Mouse (Mus musculus) gastrocnemius, postnatal 36 days (tissue): ENCODE data around the gene Zfp12. TPM values are rescaled to one million over a fixed set of nuclear protein-coding genes. Genes with fewer than 3 reads are reported as not detected.

Source experiments
- DNase-seq, 2 experiments: peaks; one replicate each; pipeline ENCODE4 v3.0.0; 2022
- intact Hi-C: fragments of 180-260 bp; cut with DNase I; formaldehyde crosslinking; loops from one replicate; pipeline ENCODE4 v1.15.1; 2025
- total RNA-seq, 2 experiments: library from RNA; stranded (reverse); gene quantifications; 2 replicates each; pipeline ENCODE4 v1.2.3; 2021

Gene Zfp12
- total RNA-seq, 2 experiments from 2014 or later = 5.8 to 7.6 TPM

DNA sequence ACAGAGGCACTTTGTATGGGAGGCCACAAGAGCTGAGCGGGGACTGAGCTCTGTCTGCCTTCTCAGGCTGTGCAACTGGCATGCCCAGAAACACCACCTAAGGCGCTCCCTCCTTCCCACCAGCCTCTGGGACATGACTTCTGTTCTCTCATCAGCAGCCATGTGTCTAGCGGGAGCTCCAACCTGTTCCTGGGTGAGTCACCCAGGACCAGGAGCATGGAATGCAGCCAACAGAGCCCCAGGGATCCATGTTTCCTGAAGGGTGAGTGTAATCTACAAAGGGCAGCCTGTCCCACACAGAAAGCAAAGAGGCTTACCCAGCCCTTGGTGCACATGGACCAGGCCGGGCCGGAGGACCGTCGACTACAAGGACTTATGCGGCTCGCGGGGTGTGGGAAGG is 29.7 kb downstream of the Zfp12 start:
- DNase-seq = no peak
- intact Hi-C loops = no loop called here

DNA sequence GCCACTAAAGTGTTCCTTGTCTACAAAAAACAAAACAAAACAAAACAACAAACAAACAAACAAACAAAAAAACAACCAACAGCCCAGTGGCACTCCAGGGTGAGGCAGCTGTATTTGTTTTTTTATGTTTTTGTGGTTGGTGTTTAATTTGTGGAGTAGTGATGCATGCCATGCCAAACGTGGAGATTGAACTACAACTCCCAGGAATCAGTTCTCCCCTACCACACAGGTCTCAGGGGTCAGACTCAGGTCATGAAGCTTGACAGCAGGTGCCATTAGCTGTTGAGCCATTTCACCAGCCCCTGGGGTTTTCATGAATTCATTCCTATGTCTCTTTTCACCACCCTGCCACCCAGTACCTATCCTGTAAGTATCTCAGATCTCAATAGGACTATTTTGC is 30.4 kb downstream of the Zfp12 start:
- no peak for DNase-seq
- intact Hi-C loops = no loop called here

DNA sequence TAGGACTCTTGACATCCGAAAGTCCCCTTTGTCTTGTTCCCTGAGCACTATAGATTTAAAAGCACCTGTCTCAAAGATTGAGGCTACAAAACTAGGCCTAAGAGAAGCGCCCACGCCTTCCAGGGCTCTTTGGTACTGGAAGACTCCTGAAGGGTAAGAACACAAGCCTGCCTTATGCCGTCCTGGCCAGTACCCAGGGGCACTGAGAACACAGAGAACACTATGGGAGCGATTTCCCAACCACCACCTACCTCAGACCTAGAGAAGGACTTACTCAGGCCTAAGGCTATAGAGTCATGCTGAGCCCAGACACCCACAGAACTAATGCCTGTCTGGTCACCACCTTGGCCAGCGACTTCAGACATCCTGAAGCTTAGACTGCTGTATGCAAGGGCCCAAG is 31.8 kb downstream of the Zfp12 start:
- no peak for DNase-seq
- intact Hi-C loops = no loop called here

DNA sequence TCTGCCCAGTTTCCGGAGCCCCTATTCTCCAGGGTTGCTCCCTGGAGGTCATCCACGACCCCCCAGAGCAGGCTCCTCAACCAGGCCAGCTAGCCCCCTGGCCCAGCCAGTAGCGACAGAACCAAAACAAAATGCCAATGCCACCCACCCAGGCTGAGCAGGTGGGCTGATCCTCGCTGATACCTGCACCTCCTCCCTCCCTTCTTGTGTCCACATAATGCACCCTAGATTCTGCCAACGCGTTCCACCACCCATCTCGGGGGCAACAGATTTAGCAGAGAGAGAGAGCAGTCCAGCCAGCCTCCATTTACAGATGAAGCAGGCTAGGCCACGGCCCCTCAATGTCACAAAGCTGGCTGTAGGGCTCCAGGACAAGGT is 34.0 kb downstream of the Zfp12 start:
- DNase-seq = no peak
- intact Hi-C loops = no loop called here

DNA sequence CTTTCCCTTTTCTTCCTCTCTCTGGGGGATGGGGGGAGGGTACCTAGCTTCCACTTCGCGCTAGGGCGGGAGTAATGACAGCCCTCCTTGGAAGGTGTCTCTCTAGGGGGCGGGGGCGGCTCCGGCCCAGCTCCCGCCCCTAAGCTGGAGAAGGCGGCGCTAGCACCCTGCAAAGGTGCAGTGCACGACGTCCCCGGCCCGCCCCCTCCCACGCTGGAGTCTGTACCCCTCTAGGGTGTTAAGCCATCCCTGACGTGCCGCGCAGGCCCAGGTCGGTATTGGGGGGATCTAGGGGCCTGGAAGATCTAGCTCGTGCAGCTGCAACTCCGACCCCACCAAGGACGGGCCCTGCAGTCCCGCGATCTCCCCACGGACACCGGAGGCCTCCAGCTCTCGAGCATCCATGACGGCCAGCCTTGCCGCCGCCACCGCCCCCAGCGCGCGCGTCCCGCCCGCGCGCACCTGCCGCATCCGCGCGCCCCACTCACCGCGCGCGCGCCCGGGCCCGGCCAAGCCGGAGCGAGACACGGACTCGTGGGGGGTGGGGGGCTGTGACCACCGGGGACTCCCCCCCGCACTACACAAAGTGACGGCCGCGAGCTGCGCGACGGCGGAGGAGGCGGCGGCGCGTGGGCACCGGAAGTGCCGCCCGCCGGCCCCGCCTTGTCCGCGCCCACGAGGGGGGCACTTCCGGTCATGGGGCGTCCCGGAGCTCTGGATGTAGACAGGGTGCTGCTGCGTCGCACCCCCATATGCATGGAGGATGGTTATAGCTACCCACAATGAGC is 34.6 kb downstream of the Zfp12 start, which contains the start of gene Zfp316:
Zfp316 (minus strand) TSS at position 660 of the 788 bp plus-strand sequence.
- DNase-seq = peak; percentile 59 to 66
- intact Hi-C loops = no loop called here

DNA sequence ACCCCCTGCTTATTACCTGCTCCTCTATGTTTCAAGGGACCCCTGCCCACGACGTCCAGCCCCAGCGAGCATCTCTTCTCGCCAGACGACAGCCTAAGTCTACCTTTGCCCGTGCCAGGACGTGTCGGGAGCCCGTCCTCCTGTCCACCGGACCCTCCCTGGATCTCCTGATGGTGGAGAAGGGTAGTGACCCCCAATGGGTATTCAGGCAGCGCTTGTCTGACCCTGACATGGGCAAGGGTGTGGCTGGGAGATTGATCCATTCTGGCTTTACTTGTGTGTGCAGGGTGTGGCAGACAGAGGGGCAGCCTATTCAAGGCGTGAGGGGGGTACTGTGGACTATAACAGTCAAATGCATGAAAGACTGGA is 35.2 kb downstream of the Zfp12 start:
- no peak for DNase-seq
- intact Hi-C loops = no loop called here

DNA sequence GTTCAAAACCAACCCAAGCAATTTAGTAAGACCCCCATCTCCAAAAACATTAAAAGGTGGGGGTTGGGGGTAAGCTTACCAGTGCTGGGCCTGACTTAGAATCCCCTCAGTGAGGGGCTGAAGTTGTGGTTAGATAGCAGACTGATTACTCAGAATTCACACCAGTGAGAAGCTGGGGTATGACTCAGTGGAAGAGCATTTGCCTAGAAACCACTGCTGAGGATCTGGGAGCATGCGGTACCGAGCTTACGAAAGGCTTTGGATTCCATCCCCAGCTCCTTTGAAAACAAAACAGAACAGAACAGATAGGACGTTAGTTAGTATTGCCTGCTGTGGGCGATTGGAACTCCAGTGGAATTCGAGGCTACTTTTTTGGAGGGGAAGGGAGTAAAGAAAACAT is 36.7 kb downstream of the Zfp12 start:
- intact Hi-C loops = no loop called here
- no peak for DNase-seq

DNA sequence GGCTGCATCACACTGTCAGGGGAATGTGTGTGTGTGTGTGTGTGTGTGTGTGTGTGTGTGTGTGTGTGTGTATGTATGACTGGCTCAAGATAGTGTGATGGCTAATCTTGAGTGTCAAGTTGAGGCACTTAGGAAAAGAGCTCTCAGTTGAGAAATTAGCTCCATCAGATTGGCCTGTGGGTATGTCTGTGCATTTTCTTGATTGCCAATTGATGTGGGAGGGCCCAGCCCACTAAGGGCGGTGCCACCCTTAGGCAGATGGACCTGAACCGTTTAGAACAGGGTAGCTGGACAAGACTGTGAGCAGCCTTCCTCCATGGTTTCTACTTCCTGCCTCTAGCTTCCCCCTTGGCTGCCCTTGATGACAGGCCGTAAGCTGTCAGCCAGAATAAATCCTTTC is 37.1 kb downstream of the Zfp12 start:
- intact Hi-C loops = no loop called here

DNA sequence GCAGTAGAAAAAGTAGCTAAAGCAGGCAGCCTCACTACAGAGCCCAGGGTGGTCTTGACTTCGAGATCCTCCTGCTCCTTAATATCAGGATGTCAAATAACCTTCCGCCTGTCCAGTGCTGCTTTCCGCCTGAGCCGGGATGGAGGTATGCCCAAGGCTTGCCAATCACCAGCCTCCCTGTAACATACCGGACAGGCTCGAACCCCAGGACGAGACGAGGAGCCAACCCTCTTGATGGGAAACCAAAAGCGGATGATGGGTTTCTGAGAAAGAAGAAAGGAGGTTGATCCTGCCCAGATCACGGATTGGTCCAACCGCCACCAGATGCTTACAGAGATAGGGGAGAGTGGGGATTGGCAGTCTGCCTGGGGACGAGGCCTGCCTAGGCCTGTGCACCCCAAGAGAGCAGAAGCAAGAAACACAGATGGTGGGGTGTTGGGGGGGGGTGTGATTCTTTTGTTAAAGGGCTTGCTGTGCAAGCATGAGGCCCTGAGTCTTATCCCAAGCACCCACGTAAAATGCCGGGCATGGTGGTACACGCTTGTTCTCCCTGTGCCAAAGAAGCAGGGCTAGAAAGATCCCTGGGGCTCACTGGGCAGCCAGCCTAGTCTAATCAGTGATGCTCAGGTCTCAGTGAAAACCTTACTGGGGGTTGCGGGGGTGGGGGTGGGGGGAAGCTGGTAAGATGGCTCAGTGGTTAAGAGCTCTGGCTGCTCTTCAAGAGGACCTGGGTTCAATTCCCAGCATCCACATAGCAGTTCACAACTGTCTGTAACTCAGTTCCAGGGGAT is 37.8 kb downstream of the Zfp12 start:
- intact Hi-C loops = no loop called here
- no peak for DNase-seq

More for the DNA sequence above, 37.1 kb downstream of the Zfp12 start:
- DNase-seq = no peak

DNA sequence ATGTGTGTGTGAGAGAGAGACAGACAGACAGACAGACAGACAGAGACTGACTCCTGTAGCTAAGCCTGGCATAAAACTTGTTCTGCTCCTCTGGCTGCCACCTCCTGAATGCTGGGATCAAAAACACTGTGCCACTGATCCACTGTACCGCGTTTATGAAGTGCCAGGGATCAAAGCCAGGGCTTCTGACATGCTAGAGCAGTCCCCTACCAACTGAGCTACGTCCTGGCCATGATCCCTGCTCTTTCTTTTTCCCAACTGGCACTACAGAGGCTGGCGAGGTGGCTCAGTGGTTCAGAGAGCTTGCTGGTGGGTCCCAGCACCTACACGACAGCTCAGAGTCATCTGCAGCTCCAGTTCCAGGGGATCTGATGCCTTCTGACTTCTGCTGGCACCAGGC is 40.8 kb downstream of the Zfp12 start:
- intact Hi-C loops = no loop called here
- DNase-seq = no peak

DNA sequence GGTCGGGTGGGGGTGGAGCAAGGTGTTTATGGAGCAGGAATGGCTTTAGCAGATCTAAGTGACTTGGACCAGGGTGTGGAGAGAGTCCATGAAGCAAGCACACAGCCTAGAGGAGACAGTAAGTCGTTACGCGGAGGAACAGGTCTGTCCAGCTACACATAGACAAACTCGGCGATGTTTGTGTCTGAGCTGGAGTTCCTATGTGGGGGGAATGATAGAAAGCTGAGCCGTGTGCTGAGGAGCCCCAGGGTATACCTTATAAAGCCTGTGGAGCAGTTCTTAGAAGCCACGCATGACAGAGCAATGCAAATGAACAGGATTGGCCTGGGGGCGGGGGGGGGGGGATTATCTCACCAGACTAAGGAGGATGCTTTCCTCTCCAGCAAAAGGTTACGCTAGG is 44.3 kb downstream of the Zfp12 start:
- no peak for DNase-seq
- intact Hi-C loops = no loop called here

DNA sequence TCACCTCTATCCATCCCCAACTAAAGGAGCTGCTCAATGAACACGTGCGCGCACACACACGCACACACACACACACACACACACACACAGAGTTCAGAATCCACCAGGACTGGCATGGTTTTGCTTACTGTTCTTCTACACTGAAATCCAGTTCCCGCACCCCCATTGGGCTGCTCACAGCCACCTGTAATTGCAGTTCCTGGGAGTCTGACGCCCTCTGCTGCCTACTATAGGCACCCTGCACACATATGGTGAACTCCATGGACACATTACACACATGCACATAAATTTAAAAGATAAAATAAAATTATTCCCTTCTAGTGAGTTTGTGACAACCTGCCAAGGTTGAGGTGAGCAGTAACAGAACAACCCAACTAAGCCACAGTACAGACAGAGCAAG is 49.8 kb downstream of the Zfp12 start:
- DNase-seq = no peak
- intact Hi-C loops = no loop called here

DNA sequence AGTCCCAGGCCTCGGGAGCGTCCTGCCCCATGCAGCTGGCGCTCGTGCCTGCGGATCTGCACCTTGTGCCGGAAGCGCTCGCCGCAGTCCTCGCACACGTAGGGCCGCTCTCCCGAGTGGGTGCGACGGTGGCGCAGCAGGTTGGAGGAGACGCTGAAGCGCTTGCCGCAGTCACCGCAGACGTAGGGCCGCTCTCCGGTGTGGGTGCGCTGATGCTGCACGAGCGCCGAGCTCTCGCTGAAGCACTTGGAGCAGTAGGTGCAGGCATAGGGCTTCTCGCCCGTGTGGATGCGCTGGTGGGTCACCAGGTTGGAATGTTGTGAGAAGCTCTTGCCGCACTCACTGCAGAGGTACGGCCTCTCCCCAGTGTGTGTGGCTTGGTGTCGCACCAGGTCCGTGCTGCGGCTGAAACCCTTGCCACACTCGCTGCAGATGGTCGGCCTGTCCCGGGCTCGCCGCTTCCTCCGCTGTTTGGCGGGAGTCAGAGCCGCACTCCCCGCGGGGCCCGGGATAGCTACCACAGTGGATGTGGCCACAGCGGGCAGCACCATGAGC is 52.9 kb downstream of the Zfp12 start:
- no peak for DNase-seq
- intact Hi-C loops = no loop called here

DNA sequence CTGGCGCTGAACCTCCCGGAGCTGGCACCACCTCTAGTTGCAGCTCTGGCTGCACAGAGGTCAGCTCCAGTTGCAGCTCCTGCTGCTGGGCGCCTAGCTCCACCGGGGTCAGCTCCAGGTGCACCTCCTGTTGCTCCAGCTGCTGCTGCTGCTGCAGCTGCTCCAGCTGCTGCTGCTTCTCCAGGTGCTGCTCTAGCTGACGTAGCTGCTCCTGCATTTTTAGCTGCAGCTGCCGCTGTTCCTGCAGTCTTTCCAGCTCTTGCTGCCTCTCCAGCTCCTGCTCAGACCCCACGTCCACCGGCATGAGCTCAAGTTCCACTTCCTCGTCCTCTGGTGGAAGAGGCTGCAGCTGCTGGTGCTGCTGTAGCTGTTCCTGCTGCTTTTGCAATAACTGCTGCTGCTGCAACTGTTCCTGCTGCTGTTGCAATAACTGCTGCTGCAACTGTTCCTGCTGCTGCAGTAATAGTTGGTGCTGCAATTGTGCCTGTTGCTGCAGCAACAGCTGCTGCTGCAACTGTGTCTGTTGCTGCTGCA is 53.5 kb downstream of the Zfp12 start:
- DNase-seq = no peak
- intact Hi-C loops = no loop called here

DNA sequence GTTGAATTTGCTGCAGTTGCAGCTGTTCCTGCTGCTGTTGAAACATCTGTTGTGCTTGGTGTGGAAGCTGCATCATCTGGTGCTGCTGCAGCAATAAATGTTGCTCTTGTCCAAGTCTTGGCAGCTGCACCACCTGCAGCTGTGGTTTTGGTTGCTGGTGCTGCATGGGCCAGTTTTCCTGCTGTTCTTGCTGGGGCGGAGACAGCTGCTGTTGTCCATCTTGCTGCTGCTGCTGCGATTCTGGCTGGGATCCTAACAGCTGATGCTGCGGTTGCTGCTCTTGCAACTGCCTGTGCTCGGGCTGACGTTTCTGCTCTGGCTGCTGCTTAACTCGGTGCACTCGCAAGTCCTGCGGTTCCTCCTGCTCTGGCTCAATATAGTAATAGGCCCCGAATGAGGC is 54.3 kb downstream of the Zfp12 start:
- DNase-seq = no peak

DNA sequence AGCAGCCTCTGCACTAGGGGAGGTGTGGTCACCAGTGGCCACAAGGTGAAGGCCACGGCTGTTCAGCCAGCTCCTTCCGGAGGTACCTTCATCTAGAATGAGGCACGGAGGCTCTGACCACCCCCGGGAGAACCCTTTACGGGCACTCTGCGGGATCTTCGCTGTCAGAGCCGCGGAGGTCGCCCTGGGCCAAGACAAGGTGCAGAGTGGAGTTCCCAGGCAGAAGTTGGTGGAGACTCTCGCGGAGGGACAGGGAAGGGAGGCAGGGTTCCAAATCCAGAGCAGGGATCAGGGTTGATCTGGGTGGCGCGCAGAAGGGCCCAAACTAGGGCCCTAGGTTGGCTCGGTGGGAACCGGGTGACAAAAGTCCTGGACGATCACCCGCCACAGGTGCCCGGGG is 57.9 kb downstream of the Zfp12 start:
- intact Hi-C loops = loop anchor here (5.0 kb wide), 1 partner anchor 1351 kb away; no protein-coding TSS in a partner anchor
- DNase-seq = no peak

More for the DNA sequence above, 54.3 kb downstream of the Zfp12 start:
- intact Hi-C loops = no loop called here

DNA sequence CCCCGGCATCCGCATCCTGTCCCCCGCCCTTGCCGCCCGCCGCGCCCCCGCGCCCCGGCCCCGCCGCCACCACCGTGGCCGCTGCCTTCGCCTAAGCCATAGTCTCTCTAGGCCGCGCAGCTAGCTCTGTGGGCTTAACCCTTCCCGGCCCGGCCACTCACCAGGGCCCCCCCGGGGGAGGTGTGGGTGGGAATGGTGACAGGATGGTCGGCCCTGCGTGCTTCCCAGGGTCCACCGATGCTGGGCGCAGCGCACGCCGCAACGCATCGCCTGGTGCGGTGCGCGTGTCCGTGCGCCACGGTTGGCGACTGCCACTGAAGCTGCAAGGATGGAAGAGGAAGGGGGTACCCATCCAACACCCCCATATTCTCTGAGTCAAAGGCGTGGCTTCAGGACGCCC is 58.4 kb downstream of the Zfp12 start, which contains the start of gene Zfp853:
Zfp853 (minus strand) TSS at position 220 of the 400 bp plus-strand sequence.
- intact Hi-C loops = loop anchor here (5.0 kb wide), 1 partner anchor 1351 kb away; no protein-coding TSS in a partner anchor
- DNase-seq = no peak

DNA sequence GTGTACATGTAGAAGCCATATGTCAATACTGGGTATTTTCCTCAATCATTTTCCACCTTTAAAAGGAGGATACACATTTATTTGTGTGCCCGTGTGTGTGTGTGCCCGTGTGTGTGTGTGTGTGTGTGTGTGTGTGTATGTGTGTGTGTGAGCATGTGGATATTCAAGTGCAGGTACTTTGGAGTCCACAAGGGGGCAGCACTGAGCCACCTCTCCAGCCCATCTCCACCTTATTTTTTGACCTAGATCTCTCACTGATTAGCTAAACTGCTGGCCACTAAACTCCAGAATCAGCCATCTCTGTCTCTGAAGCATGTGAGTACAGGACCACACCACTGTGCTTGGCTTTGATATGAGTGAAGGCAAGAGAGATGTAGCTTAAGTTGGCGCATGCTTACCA is 59.9 kb downstream of the Zfp12 start:
- intact Hi-C loops = loop anchor here (5.0 kb wide), 1 partner anchor 1353 kb away; no protein-coding TSS in a partner anchor
- no peak for DNase-seq

DNA sequence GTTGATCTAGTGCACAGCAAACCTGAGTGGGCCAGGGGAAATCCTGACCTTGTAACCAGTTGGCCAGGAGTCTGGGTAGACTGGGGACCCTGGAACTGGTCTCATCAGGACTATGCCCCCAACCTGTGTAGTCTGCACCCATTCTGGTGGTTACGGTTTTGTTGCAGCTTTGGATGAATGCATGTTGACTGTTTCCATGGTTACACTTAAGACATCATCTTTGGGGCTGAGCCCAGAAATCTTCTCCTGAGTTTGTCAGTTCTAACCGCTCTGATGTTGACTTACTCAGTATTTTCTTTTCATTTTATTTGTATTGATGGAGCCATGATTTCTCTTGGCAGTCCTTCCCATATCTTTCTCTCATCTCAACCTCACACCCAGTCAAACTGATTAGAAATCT is 60.4 kb downstream of the Zfp12 start:
- intact Hi-C loops = no loop called here
- no peak for DNase-seq

DNA sequence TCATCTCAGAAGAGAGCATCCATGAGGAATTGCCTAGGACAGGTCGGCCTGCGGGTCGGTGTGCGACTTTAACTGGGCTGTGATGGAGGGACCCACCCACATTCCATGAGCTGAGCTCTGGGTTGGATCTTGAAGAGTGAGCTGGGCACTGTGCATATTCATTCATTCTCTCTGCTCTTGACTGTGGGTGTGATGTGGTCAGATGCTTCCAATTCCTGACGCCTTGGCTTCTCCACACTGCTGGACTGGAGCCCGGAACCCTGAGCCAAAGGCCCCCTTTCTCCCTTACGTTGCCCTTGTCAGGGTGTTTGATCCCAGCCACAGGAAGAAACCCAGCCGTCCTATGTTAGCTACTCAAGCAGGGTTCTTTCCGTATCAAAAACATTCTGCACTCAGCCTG is 63.0 kb downstream of the Zfp12 start:
- intact Hi-C loops = no loop called here
- DNase-seq = no peak

DNA sequence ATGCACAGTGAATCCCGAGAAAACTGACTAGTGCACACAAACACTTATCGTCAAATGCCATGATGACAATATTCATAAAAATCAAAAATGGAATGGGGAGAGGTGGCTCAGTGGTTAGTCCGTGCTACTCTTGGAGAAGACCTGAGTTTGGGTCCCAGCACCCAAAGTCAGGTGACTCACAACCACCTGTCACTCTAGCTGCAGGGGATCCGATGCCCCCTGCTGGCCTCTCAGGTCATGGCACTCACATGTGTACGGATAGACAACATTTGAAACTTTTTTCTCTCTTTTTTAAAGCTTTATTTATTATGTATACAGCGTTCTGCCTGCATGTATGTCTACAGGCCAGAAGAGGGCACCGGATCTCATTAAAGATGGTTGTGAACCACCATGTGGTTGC is 63.4 kb downstream of the Zfp12 start:
- intact Hi-C loops = no loop called here
- DNase-seq = no peak
